Mouse (Mus musculus): ENCODE data around the gene Mettl1. TPM values are rescaled to one million over a fixed set of nuclear protein-coding genes. Genes with fewer than 3 reads are reported as not detected.

Gene Mettl1
- polyA plus RNA-seq, 1 experiment from 2014 or later = 49.4 TPM

- Histone ChIP-seq H3K9ac (ENCODE audit: low read length) (no peak overlapping the region), H3K27ac (ENCODE audit: low read length) (no peak overlapping the region), H3K9me3 (replicated peaks; ENCODE audit: control insufficient read depth, low read length) (no peaks in the 10 kb centered on the region), H3K4me1 (ENCODE audit: control insufficient read depth, insufficient read depth, low read length) (peaks cover 13% of the 10 kb centered on the region), H3K4me3 (replicated peaks; ENCODE audit: low read length) (no peak overlapping the region), H3K27me3 (ENCODE audit: control insufficient read depth, insufficient read depth, low read length) (peaks cover 16% of the 10 kb centered on the region), H3K36me3 (ENCODE audit: control insufficient read depth, insufficient read depth, low read length) (peaks cover 5% of the 10 kb centered on the region; the same call in 1 of the 2 replicates), H3K4me2 (ENCODE audit: low read depth, low read length) (no peak overlapping the region)
- 80% methylated on average over 8 of the region's 8 CpGs for WGBS
- no peak for ATAC-seq (ENCODE audit: insufficient read depth, low FRiP score)
Observed at GRCm38 (mm10) chr10:127055406-127055805, 14.2 kb downstream of the Mettl1 start.

GRCm38 (mm10) chr10:127056490-127056889 lies 15.3 kb downstream of the Mettl1 start:
- ATAC-seq (ENCODE audit: insufficient read depth, low FRiP score) = no peak
- WGBS = 80% methylated on average over 20 of the region's 20 CpGs
- no peak overlapping the region for H3K27ac ChIP-seq (ENCODE audit: low read length)
- H3K36me3 ChIP-seq (ENCODE audit: control insufficient read depth, insufficient read depth, low read length) = peaks cover 5% of the 10 kb centered on the region; the same call in 1 of the 2 replicates
- peaks cover 5% of the 10 kb centered on the region; the same call in 1 of the 2 replicates for H3K27me3 ChIP-seq (ENCODE audit: control insufficient read depth, insufficient read depth, low read length)
- H3K9ac ChIP-seq (ENCODE audit: low read length) = no peak overlapping the region
- no peak overlapping the region for H3K4me2 ChIP-seq (ENCODE audit: low read depth, low read length)
- H3K4me1 ChIP-seq (ENCODE audit: control insufficient read depth, insufficient read depth, low read length) = peaks cover 15% of the 10 kb centered on the region
- H3K4me3 ChIP-seq (replicated peaks; ENCODE audit: low read length) = no peak overlapping the region
- H3K9me3 ChIP-seq (replicated peaks; ENCODE audit: control insufficient read depth, low read length) = no peaks in the 10 kb centered on the region

GRCm38 (mm10) chr10:127058161-127058560 lies 16.9 kb downstream of the Mettl1 start:
- H3K27ac ChIP-seq (ENCODE audit: low read length) = no peak overlapping the region
- peaks cover 15% of the 10 kb centered on the region for H3K4me1 ChIP-seq (ENCODE audit: control insufficient read depth, insufficient read depth, low read length)
- peak overlapping the region; percentile 96 for H3K4me2 ChIP-seq (ENCODE audit: low read depth, low read length)
- H3K9ac ChIP-seq (ENCODE audit: low read length) = peak overlapping the region; percentile 89; the same call in 1 of the 2 replicates
- no peak for ATAC-seq (ENCODE audit: insufficient read depth, low FRiP score)
- H3K9me3 ChIP-seq (replicated peaks; ENCODE audit: control insufficient read depth, low read length) = no peaks in the 10 kb centered on the region
- 2% methylated on average over 9 of the region's 9 CpGs for WGBS
- H3K27me3 ChIP-seq (ENCODE audit: control insufficient read depth, insufficient read depth, low read length) = no peaks in the 10 kb centered on the region
- peaks cover 5% of the 10 kb centered on the region; the same call in 1 of the 2 replicates for H3K36me3 ChIP-seq (ENCODE audit: control insufficient read depth, insufficient read depth, low read length)
- peak overlapping the region; percentile 75; the same call in 1 of the 2 replicates for H3K4me3 ChIP-seq (replicated peaks; ENCODE audit: low read length)

GRCm38 (mm10) chr10:127058708-127059107 lies 17.5 kb downstream of the Mettl1 start:
- Histone ChIP-seq H3K4me1 (ENCODE audit: control insufficient read depth, insufficient read depth, low read length) (peaks cover 15% of the 10 kb centered on the region), H3K9ac (ENCODE audit: low read length) (peak overlapping the region; percentile 89), H3K4me2 (ENCODE audit: low read depth, low read length) (peak overlapping the region; percentile 96), H3K27me3 (ENCODE audit: control insufficient read depth, insufficient read depth, low read length) (no peaks in the 10 kb centered on the region), H3K9me3 (replicated peaks; ENCODE audit: control insufficient read depth, low read length) (no peaks in the 10 kb centered on the region), H3K4me3 (replicated peaks; ENCODE audit: low read length) (peak overlapping the region; percentile 75), H3K36me3 (ENCODE audit: control insufficient read depth, insufficient read depth, low read length) (peaks cover 5% of the 10 kb centered on the region; the same call in 1 of the 2 replicates), H3K27ac (ENCODE audit: low read length) (no peak overlapping the region)
- ATAC-seq (ENCODE audit: insufficient read depth, low FRiP score) = no peak
- WGBS = 6% methylated on average over 8 of the region's 8 CpGs

GRCm38 (mm10) chr10:127059174-127059967 lies 18.2 kb downstream of the Mettl1 start:
- H3K27ac ChIP-seq (ENCODE audit: low read length) = peak overlapping the region; percentile 60
- WGBS = under 1% methylated on average over 80 of the region's 92 CpGs
- no peak for ATAC-seq (ENCODE audit: insufficient read depth, low FRiP score)

GRCm38 (mm10) chr10:127059968-127060916 lies 19.0 kb downstream of the Mettl1 start, which contains the start of gene March9:
Gene March9, minus strand, starts transcription at chr10:127060184.
- Histone ChIP-seq H3K9me3 (replicated peaks; ENCODE audit: control insufficient read depth, low read length) (no peaks in the 10 kb centered on the region), H3K4me2 (ENCODE audit: low read depth, low read length) (peak within 1 kb of the TSS; percentile 96), H3K4me1 (ENCODE audit: control insufficient read depth, insufficient read depth, low read length) (peaks cover 23% of the 10 kb centered on the region), H3K27me3 (ENCODE audit: control insufficient read depth, insufficient read depth, low read length) (no peaks in the 10 kb centered on the region), H3K4me3 (replicated peaks; ENCODE audit: low read length) (peak within 1 kb of the TSS; percentile 75), H3K9ac (ENCODE audit: low read length) (peak within 1 kb of the TSS; percentile 89), H3K36me3 (ENCODE audit: control insufficient read depth, insufficient read depth, low read length) (peaks cover 10% of the 10 kb centered on the region; the same call in 1 of the 2 replicates), H3K27ac (ENCODE audit: low read length) (peak within 1 kb of the TSS; percentile 60)
- ATAC-seq (ENCODE audit: insufficient read depth, low FRiP score) = peak; percentile 57
- WGBS = 1% methylated on average over 48 of the region's 72 CpGs

More at GRCm38 (mm10) chr10:127059174-127059967, 18.2 kb downstream of the Mettl1 start:
- H3K4me2 ChIP-seq (ENCODE audit: low read depth, low read length) = peak overlapping the region; percentile 96
- peaks cover 15% of the 10 kb centered on the region for H3K4me1 ChIP-seq (ENCODE audit: control insufficient read depth, insufficient read depth, low read length)
- H3K9ac ChIP-seq (ENCODE audit: low read length) = peak overlapping the region; percentile 89
- no peaks in the 10 kb centered on the region for H3K27me3 ChIP-seq (ENCODE audit: control insufficient read depth, insufficient read depth, low read length)
- H3K9me3 ChIP-seq (replicated peaks; ENCODE audit: control insufficient read depth, low read length) = no peaks in the 10 kb centered on the region
- H3K4me3 ChIP-seq (replicated peaks; ENCODE audit: low read length) = peak overlapping the region; percentile 75
- peaks cover 5% of the 10 kb centered on the region; the same call in 1 of the 2 replicates for H3K36me3 ChIP-seq (ENCODE audit: control insufficient read depth, insufficient read depth, low read length)

- Histone ChIP-seq H3K27ac (ENCODE audit: low read length) (no peak overlapping the region), H3K4me1 (ENCODE audit: control insufficient read depth, insufficient read depth, low read length) (peaks cover 26% of the 10 kb centered on the region)
Observed at GRCm38 (mm10) chr10:127061085-127061484, 19.9 kb downstream of the Mettl1 start.

GRCm38 (mm10) chr10:127061513-127061912 lies 20.3 kb downstream of the Mettl1 start:
- Histone ChIP-seq H3K27ac (ENCODE audit: low read length) (no peak overlapping the region), H3K9me3 (replicated peaks; ENCODE audit: control insufficient read depth, low read length) (no peaks in the 10 kb centered on the region), H3K4me2 (ENCODE audit: low read depth, low read length) (no peak overlapping the region), H3K4me1 (ENCODE audit: control insufficient read depth, insufficient read depth, low read length) (peaks cover 26% of the 10 kb centered on the region), H3K27me3 (ENCODE audit: control insufficient read depth, insufficient read depth, low read length) (no peaks in the 10 kb centered on the region), H3K9ac (ENCODE audit: low read length) (no peak overlapping the region), H3K4me3 (replicated peaks; ENCODE audit: low read length) (no peak overlapping the region), H3K36me3 (ENCODE audit: control insufficient read depth, insufficient read depth, low read length) (peaks cover 23% of the 10 kb centered on the region)
- ATAC-seq (ENCODE audit: insufficient read depth, low FRiP score) = no peak
- 81% methylated on average over 2 of the region's 2 CpGs for whole genome bisulfite sequencing

More at GRCm38 (mm10) chr10:127061085-127061484, 19.9 kb downstream of the Mettl1 start:
- no peak overlapping the region for H3K4me2 ChIP-seq (ENCODE audit: low read depth, low read length)
- H3K36me3 ChIP-seq (ENCODE audit: control insufficient read depth, insufficient read depth, low read length) = peaks cover 19% of the 10 kb centered on the region
- WGBS = 49% methylated on average over 5 of the region's 5 CpGs
- H3K27me3 ChIP-seq (ENCODE audit: control insufficient read depth, insufficient read depth, low read length) = no peaks in the 10 kb centered on the region
- no peak for ATAC-seq (ENCODE audit: insufficient read depth, low FRiP score)
- no peak overlapping the region for H3K4me3 ChIP-seq (replicated peaks; ENCODE audit: low read length)
- no peaks in the 10 kb centered on the region for H3K9me3 ChIP-seq (replicated peaks; ENCODE audit: control insufficient read depth, low read length)
- H3K9ac ChIP-seq (ENCODE audit: low read length) = no peak overlapping the region

Data from stomach, embryonic 16.5 days (tissue).